Mouse (Mus musculus) thymus, postnatal 25 days (tissue): ENCODE measurements around the gene Rtraf.
"Not testable (repeated sequence)": the region's sequence is repeated elsewhere in the genome, so short reads cannot be mapped to it uniquely, and the experiment has no call there.

Source experiments
- DNase-seq: peaks from one replicate; pipeline ENCODE4 v3.0.0; 2022

Gene Rtraf

DNA sequence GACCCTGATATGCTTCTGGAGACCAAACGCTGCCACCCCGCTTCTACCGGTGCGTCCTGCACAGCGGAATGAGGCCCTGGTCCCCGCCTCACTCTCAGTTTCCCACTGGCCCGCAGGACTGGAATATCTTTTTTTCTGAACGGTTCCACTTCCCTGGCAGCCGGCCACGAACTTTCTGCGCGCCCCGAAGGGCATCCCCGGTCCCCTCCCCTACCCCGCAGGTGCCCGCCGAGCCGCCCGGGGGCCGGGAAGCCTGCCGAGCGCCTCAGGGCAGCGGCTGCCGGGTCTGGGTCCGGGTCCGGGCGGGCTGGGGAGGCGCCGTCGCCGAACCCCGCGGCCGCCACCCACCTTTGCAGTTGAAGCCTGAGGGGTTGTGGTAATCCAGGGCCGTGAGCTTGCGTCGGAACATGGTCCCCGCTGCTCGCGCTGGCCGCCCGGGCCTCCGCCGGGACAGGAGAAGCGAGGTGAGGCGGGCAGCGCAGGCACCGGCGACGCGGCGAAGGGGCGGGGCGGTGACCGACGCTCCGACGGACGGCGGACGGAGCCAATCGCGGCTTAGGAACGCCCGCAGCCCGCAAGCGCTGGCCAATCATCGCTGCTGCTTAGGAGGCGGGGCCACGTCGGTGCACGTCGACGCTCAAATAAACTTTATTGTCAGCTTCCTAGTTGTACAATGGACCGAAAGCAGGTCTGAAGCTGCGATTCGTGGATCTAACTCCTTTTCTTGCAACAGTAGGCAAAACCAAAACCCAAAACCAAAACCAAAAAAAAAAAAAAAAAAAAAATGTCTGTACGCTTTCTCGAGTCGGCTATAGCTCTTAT is at the start of gene Rtraf:
Gene Rtraf (minus strand): TSS at position 504 of the 822 bp plus-strand sequence.
- DNase-seq: peak; percentile 92

DNA sequence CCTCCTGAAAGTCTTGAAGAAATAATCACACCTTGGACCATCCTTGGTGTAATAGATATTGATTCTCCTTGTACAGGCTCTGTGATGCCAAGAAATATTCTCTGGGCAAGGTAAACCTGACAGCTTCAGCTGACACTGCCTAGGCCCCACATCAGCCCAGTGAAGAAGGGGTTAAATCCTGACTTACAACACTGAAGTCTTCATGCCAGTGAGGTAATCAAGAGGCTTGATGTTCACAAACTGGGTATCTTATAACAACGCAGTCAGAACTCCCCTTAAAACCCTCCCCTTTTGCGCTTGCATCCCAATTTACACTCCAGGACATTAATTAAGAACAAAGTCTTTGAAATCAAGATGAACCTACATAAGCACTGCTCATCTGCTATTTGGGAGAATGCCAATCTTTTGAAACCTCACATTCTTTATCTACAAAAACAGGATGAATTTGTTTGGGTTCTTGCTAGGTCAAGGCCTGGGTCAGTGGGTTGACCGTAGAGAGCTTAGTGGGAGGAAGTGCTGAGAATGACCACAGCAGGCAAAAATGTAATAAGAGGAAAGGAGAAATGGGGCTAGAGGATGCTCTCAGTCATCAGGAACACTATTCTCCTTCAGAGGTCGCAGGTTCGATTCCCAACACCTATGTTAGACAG is 43.8 kb upstream of the Rtraf start:
- no peak for DNase-seq

DNA sequence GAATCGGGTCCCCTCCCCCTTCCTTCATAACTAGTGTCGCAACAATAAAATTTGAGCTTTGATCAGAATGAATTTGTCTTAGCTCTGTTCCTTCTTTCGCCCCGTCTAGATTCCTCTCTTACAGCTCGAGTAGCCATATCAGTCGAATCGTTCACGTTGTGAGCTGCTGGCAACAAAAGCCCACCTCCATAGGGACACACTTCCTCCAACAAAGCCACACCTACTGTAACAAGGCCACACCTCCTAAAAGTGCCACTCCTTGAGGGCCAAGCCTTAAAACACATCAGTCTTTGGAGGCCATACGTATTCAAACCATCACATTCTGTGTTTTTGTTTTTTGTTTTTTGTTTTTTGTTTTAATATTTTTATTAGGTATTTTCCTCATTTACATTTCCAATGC is 41.5 kb upstream of the Rtraf start:
- DNase-seq: not testable (repeated sequence)

GRCm38 (mm10) chr14:19861311-19862080 is 37.9 kb upstream of the Rtraf start:
- peak; percentile 5 for DNase-seq

GRCm38 (mm10) chr14:19860281-19860680 is 36.7 kb upstream of the Rtraf start:
- no peak for DNase-seq

- no peak for DNase-seq
Measured at GRCm38 (mm10) chr14:19858808-19859776, 35.5 kb upstream of the Rtraf start.

GRCm38 (mm10) chr14:19858279-19858678 is 34.7 kb upstream of the Rtraf start:
- no peak for DNase-seq

DNA sequence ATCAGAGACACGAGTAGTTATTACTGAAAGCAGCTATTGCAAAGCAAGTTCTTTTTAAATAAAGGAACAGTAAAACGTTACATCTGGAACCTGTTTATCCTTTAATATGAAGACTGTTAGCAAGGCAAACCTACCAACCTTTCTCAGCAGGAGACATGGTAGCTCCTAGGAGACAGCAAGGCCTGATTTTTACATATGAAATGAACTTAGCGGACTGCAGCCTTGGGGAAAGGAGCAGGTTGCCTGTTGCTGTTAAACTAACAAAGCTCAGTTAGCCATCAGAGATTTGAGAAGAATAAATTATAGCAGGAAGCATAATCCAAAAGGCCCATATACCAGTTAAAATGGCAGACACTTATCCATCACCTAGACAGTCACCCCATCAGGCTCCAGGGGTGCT is 29.8 kb upstream of the Rtraf start:
- no peak for DNase-seq

DNA sequence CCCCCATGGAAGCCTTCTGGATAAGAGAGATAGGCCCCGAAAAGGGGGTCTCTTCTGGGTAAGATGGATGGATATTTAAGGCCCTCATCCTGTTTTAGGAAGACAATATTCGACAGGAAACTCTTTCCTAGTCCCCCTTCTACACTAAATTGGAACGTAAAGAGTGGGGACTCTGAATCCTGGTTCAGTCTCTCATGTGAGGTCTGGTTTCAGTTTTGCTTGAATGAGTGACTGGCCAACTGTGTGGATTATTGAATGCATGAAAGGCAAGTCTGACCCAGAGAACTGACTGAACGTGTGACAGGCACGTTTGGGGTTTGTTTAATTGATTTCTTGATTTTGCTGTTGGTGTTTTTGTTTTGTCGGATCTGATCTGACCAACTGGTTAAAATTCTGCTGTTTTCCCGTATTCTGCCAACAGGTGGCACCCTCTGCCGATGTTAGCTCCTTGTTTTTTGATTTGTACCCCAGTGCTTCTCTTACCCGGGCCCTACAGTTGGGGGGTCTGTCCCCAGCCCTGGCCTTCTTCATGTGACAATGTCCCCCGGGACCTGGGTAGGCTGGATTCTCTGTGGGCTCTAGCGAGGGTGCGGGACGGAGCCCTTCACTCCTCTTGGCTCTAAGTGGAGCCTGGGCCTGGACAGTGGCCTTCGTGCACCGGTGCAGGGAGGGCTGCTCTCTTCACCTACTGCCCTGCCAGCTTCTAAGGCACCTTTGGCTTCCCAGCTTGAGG is 16.1 kb upstream of the Rtraf start:
- DNase-seq: peak; percentile 68

DNA sequence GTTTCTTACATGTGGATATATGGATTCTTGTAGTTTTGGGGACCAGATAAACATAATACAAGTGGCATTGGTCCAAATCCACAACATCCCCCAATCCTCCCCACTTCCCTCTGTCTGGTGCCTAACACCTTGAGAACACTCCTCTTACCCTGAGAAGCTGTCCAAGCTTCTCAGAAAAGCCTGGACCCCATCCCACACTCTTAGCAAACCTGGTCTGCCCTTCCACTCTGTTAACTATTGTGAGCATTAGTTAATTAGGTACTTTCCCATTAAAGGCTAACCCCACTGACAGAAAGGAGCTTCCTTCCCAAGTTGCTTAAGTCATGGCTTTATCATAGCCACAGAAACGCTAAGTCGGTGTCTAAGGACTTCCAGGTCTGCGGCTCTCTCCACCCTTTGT is 12.7 kb upstream of the Rtraf start:
- no peak for DNase-seq

- DNase-seq: no peak
Measured at GRCm38 (mm10) chr14:19825481-19825880, 1.9 kb upstream of the Rtraf start.

- no peak for DNase-seq
Measured at GRCm38 (mm10) chr14:19821686-19822085, 1.9 kb downstream of the Rtraf start.

DNA sequence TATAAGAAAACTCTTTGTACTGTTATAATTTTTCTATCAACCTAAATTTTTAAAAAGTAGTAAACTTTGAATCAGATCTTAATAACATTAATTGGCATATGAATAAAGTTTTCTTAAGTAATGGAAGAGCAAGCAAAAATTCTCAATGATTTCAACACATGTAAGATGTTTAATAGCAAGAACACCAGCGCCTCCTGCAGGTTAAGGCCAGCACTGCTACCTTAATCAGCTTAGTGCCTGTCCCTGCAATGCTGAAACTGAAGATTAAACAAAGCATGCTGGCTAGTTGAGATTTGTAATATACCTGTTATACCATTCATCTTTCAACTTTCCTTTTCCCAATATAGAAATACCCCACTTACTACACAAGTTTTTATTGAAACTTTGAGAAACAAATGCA is 5.7 kb downstream of the Rtraf start:
- peak; percentile 68 for DNase-seq

- DNase-seq: no peak
Measured at GRCm38 (mm10) chr14:19813061-19813460, 10.6 kb downstream of the Rtraf start.

DNA sequence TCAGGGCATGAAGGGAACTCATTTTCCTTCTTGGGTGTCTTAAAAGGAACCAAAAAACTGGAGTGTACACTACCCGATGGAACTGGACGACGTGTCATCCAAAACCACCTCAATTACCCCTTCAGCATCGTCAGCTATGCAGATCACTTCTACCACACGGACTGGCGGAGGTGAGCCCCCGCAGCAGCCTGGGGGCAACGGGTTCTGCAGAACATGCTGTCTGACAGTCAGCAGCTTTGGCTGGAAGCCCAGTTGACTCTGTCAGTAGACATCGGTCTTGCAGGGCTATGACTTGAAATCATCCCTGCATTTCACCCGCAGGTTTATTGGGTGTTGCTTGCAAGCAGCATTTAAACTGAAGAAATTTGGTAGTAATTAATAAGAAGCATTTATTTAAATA is 13.7 kb downstream of the Rtraf start:
- DNase-seq: no peak

DNA sequence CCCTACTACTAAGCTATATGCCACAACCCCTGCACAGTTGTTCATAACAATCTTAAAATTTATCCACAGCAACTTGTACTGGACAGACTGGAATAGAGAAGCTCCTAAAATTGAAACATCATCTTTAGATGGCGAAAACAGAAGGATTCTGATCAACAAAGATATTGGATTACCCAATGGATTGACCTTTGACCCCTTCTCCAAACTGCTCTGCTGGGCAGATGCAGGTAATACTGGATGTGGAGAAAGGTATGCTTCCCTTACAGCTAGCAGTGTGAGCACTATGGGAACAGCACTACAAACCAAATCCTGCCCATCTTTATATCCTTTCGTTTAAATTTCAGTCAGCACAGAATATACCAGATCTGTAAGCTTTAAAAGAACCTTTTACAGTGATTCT is 15.8 kb downstream of the Rtraf start:
- DNase-seq: no peak

DNA sequence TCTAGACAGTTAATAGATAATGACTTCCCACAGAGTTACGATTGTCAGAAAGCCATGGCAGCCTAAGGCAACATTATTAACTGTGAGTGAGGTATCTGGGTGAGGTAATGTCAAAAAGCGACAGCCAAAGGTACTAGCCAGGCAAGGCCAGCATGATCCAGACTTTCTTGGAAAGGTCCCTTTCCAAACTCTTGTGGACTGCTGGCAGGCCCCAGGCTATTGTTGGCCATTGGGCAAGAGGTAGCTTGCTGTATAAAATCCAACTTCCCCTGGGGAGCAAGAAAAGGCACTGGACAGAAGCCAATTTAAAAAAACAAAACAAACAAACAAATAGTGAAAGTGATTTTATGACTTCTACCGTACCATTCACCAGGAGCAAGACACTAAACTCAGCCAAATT is 16.3 kb downstream of the Rtraf start:
- no peak for DNase-seq

- no peak for DNase-seq
Measured at GRCm38 (mm10) chr14:19803623-19804022, 20.0 kb downstream of the Rtraf start.

- no peak for DNase-seq
Measured at GRCm38 (mm10) chr14:19803222-19803621, 20.4 kb downstream of the Rtraf start.

DNA sequence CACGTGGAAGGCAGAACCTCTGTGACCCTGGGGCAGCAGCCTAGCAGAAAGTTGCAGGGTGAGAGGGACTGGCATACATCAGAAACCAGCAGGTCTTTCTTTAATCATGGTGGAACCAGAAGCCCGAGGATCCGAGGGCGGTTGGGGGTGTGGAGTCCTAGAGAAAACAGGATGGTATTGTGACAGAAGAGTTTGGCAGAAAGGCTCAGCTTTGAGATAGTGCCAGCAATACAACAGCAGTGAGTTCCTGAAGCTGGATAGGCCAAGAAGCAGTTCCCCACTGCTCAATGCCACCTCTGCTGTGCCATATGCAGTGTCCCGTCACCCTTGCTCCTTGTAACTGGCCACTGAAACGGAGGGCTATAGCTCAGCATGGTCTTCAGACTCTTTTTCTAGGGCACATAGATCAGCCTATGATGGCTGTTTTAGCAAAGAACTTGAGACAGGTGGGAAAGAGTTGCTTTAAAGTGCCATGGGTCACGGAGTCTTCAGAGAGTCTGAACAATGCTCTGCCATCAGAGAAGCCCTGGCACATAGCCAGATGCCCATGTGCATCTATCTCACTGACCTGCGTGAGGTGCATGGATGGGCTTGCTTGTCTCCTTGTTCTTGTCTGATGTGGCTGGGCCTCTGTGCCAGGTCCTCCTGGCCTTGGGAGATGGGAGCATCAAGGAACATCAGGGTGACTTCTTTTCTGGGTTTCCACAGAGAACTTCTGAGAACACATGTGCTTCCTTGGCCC is 22.0 kb downstream of the Rtraf start:
- DNase-seq: no peak

- DNase-seq: no peak
Measured at GRCm38 (mm10) chr14:19800485-19800884, 23.1 kb downstream of the Rtraf start.
